Mouse (Mus musculus): ENCODE results near the gene Ets1.

GRCm38 (mm10) chr9:32748552-32748951 is 112.5 kb downstream of the Ets1 start:
- TF ChIP-seq EP300 (IDR thresholded peaks at IDR 0.05; ENCODE audit: low read depth) (no peak), CTCF (IDR thresholded peaks at IDR 0.05; ENCODE audit: low read depth) (no peak)
